Mouse (Mus musculus): ENCODE results near the gene Pxdc1. TPM values are rescaled to one million over a fixed set of nuclear protein-coding genes. Genes with fewer than 3 reads are reported as not detected.

Pxdc1 gene
- polyA plus RNA-seq, 1 experiment from 2014 or later: 19.9 TPM

Other genes starting within 250 kb of the Pxdc1 start
- gene Fam50b, start 81.4 kb upstream of the Pxdc1 start, polyA plus RNA-seq (2015; fragmentation: Nextera tagmentation; extraction: Ambion mirVana): not detected in 2 replicates
- 37.7 and 45.8 TPM in 2 replicates for gene Prpf4b, start 221.8 kb upstream of the Pxdc1 start, polyA plus RNA-seq (2015; fragmentation: Nextera tagmentation; extraction: Ambion mirVana)